Mouse (Mus musculus) liver, adult 2 months (tissue): ENCODE results near the gene Dlgap1. TPM values are rescaled to one million over a fixed set of nuclear protein-coding genes. Genes with fewer than 3 reads are reported as not detected.

Source experiments
- DNase-seq: peaks from one replicate; pipeline ENCODE4 v3.0.0-alpha.2; 2011; ENCODE audit warnings: low read depth, low spot score; ENCODE audit errors: extremely low read depth
- H3K27ac ChIP-seq: fragments of 200-500 bp; replicated peaks from 2 replicates; pipeline ENCODE4 v1.5.1; 2012; ENCODE audit warnings: low read depth, mild to moderate bottlenecking, control low read depth, inconsistent platforms, low read length; ENCODE audit not compliant: insufficient read depth
- H3K27me3 ChIP-seq: fragments of 200-500 bp; 2 replicates; pipeline ENCODE4 v1.6.1; 2012; ENCODE audit warnings: mild to moderate bottlenecking, moderate library complexity, low read length, inconsistent platforms; ENCODE audit not compliant: control insufficient read depth, insufficient read depth
- H3K36me3 ChIP-seq: fragments of 200-500 bp; 2 replicates; pipeline ENCODE4 v1.6.1; 2012; ENCODE audit warnings: low read length, inconsistent platforms; ENCODE audit not compliant: control insufficient read depth, insufficient read depth
- H3K4me1 ChIP-seq: fragments of 200-500 bp; 2 replicates; pipeline ENCODE4 v1.6.1; 2011; ENCODE audit warnings: low read length; ENCODE audit not compliant: control insufficient read depth, insufficient read depth
- H3K4me3 ChIP-seq: fragments of 200-500 bp; 2 replicates; pipeline ENCODE4 v1.5.1; 2011; ENCODE audit warnings: low read depth, mild to moderate bottlenecking, control low read depth, low read length, moderate library complexity; ENCODE audit not compliant: insufficient read depth
- H3K79me2 ChIP-seq: fragments of 200-500 bp; 2 replicates; pipeline ENCODE4 v1.6.1; 2012; ENCODE audit warnings: inconsistent platforms, mild to moderate bottlenecking, low read length, moderate library complexity; ENCODE audit not compliant: control insufficient read depth, insufficient read depth
- H3K9ac ChIP-seq: fragments of 200-500 bp; 2 replicates; pipeline ENCODE4 v1.6.1; 2012; ENCODE audit warnings: low read depth, mild to moderate bottlenecking, control low read depth, inconsistent platforms, low read length
- CTCF ChIP-seq: fragments of 200-500 bp; IDR thresholded peaks from 2 replicates; pipeline ENCODE4 v1.5.1; 2011; ENCODE audit warnings: low read depth, low read length, control low read depth
- POLR2A ChIP-seq: fragments of 200-500 bp; IDR thresholded peaks from 2 replicates; pipeline ENCODE4 v1.6.1; 2011; ENCODE audit warnings: low read length, control low read depth; ENCODE audit not compliant: insufficient read depth; ENCODE audit errors: extremely low read depth
- WGBS: fragments of 180-500 bp; shearing (Covaris S2); methylation state at CpG from one replicate; pipeline ENCODE4 v1.1.7; 2018; 5-methylcytosine and 5-hydroxymethylcytosine counted together
- polyA plus RNA-seq: library from polyadenylated mRNA; depleted of rRNA; stranded (reverse); fragments of >200 nt; gene quantifications from 2 replicates; pipeline ENCODE4 v1.2.3, GENCODE M21; 2012
- total RNA-seq: library from RNA; depleted of rRNA; stranded (reverse); fragments of >200 nt; gene quantifications from 2 replicates; pipeline ENCODE4 v1.2.3, GENCODE M21; 2014

The Dlgap1 gene
- total and polyA plus RNA-seq, 2 experiments, result 0.55 to 1.5 TPM

DNA sequence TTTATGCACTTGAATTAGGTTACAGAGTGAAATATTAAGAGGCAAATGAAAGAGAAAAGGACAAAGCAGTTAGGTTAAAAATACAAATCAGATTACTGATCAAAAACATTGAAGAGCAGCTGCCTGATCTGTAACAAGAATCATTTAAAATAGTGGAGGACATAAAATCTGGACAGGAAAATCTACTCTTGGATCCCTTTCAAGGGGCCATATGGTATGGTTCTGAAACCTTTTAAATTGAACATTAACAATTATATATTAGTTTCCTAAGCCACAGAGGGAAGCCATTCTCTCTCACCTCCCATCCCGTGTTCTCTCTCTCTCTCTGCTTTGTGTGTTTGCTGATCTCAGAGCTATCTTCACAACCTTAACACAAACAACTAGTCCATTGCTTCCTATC, 625.4 kb downstream of the Dlgap1 start:
- WGBS, result 43% methylated on average over 1 of the region's 1 CpGs
- TF ChIP-seq POLR2A (no peak), CTCF (no peak)
- no peaks in the 10 kb centered on the region for H3K4me1 ChIP-seq
- H3K27me3 ChIP-seq, result no peaks in the 10 kb centered on the region
- H3K36me3 ChIP-seq, result no peaks in the 10 kb centered on the region
- H3K9ac ChIP-seq, result no peak overlapping the region
- H3K4me3 ChIP-seq, result no peak overlapping the region
- H3K27ac ChIP-seq, result no peak overlapping the region
- DNase-seq, result no peak
- H3K79me2 ChIP-seq, result no peaks in the 10 kb centered on the region

DNA sequence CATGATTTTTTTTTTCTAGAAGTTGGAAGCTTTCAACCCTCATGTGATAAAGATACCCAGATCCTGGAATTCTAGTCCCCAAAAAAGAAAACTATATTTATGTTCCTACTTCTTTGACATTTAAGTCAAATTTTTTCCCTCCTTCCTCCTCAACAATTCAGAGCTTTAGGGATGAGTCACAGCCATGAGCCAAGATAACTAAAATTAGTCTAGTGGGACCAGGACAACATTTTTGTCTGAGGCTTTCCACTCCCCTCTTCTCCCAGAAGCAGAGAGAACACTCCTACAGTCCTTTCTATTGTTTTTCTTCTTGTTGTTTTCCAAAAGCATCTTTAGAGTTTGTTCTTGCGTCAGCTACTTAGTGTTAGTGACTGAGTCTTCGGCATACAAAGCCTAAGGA, 627.5 kb downstream of the Dlgap1 start:
- Histone ChIP-seq H3K4me1 (no peaks in the 10 kb centered on the region), H3K9ac (no peak overlapping the region), H3K79me2 (no peaks in the 10 kb centered on the region), H3K36me3 (no peaks in the 10 kb centered on the region), H3K27me3 (no peaks in the 10 kb centered on the region), H3K4me3 (no peak overlapping the region), H3K27ac (no peak overlapping the region)
- DNase-seq, result no peak
- 94% methylated on average over 2 of the region's 2 CpGs for WGBS
- TF ChIP-seq POLR2A (no peak), CTCF (no peak)

DNA sequence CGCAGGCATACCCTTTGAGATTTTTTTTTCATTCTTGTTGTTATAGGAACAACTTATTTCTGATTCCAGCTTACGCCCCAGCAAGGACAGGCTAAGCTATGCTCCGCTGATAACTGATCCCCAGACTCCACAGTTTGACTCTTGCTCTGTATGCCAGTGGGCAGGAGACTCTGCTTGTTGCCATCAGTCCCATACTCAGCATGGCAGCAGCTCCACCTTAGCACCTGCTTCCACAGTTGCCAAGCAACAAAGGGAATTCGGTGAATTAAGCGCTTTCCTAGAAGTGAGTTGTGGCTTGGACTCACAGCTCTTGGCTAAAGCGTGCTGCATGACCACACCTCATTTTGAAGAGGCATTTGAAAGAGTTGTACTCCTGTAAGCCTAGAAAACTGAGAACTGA, 631.6 kb downstream of the Dlgap1 start:
- Histone ChIP-seq H3K27ac (no peak overlapping the region), H3K79me2 (no peaks in the 10 kb centered on the region), H3K9ac (no peak overlapping the region), H3K4me1 (no peaks in the 10 kb centered on the region), H3K36me3 (no peaks in the 10 kb centered on the region), H3K27me3 (no peaks in the 10 kb centered on the region), H3K4me3 (no peak overlapping the region)
- 87% methylated on average over 6 of the region's 6 CpGs for WGBS
- no peak for DNase-seq
- TF ChIP-seq CTCF (no peak), POLR2A (no peak)

DNA sequence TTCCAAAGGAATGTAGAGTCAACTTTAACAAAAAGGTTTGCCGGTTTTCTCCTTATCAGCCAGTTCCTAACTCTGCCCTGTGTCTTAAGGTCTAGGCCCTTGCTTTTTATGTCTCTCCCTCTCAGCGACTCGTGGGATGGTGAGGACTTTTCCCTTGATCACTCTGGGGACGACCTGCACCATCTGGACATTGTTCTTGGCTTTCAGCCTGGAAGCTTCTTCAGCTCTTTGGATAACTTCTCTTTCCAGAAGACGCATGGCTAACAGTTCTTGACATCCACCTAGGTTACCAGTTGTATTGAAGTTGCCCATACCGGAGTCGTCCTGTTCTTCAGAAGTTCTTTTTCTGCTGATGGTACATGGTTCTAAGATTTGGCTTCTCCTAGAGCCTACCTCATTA, 633.2 kb downstream of the Dlgap1 start:
- TF ChIP-seq CTCF (no peak), POLR2A (no peak)
- Histone ChIP-seq H3K27ac (no peak overlapping the region), H3K4me1 (no peaks in the 10 kb centered on the region), H3K27me3 (no peaks in the 10 kb centered on the region), H3K9ac (no peak overlapping the region), H3K79me2 (no peaks in the 10 kb centered on the region), H3K36me3 (no peaks in the 10 kb centered on the region), H3K4me3 (no peak overlapping the region)
- no peak for DNase-seq
- WGBS, result 78% methylated on average over 7 of the region's 7 CpGs

DNA sequence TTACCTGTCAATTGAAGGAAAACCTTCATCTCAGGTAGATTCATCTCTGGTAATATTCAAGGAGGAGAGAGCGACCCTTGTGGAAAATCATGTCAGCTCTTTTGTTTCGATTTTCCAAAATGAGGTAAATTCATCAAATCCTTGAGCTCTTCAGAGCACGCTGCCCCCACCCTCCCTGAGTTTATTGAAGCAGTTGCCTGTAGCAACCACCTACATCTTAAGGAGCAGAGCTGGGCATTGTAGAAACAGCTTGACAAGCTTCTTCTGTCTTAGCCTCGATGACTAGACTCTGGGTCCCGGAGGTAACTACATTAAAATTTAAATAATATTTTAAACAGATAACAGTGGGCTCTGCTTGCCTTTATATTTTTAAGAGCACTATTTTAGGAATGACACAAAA, 636.8 kb downstream of the Dlgap1 start:
- H3K27me3 ChIP-seq, result no peaks in the 10 kb centered on the region
- H3K36me3 ChIP-seq, result no peaks in the 10 kb centered on the region
- no peak for DNase-seq
- no peak for TF ChIP-seq POLR2A
- TF ChIP-seq CTCF, result no peak
- no peak overlapping the region for H3K27ac ChIP-seq
- H3K4me3 ChIP-seq, result no peak overlapping the region
- H3K9ac ChIP-seq, result no peak overlapping the region
- no peaks in the 10 kb centered on the region for H3K4me1 ChIP-seq
- WGBS, result 82% methylated on average over 5 of the region's 5 CpGs
- no peaks in the 10 kb centered on the region for H3K79me2 ChIP-seq

DNA sequence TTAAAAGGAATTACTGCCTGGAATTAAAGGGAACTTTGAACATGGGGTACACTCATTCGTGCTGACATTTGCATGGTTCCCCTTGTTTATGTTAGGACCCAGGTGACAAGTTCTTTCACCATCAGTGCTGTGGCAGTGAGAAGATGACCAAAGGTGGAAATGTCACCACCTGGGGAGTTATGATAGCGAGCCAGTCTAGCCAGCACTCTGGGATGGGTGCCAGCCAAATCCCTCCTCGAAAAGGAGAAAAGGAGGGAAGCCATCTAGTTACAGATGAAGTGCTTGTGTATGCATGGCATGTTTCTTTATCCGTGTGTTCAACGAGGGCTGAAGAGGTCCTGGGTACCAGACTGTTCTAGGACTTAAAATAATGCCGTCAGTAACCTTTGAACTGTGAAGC, 643.3 kb downstream of the Dlgap1 start:
- no peak overlapping the region for H3K9ac ChIP-seq
- no peak overlapping the region for H3K27ac ChIP-seq
- no peaks in the 10 kb centered on the region for H3K27me3 ChIP-seq
- no peak overlapping the region for H3K4me3 ChIP-seq
- H3K36me3 ChIP-seq, result no peaks in the 10 kb centered on the region
- H3K79me2 ChIP-seq, result no peaks in the 10 kb centered on the region
- WGBS, result 69% methylated on average over 6 of the region's 6 CpGs
- H3K4me1 ChIP-seq, result no peaks in the 10 kb centered on the region
- no peak for TF ChIP-seq POLR2A
- TF ChIP-seq CTCF, result no peak
- DNase-seq, result no peak
